Mouse (Mus musculus) gastrocnemius, postnatal 36 days (tissue): Measurements from ENCODE around the gene Fbxo42. TPM values are rescaled to one million over a fixed set of nuclear protein-coding genes. Genes with fewer than 3 reads are reported as not detected.

Source experiments
- DNase-seq, 2 experiments: peaks; one replicate each; pipeline ENCODE4 v3.0.0; 2022
- intact Hi-C: fragments of 180-260 bp; cut with DNase I; formaldehyde crosslinking; loops from one replicate; pipeline ENCODE4 v1.15.1; 2025
- total RNA-seq, 2 experiments: library from RNA; stranded (reverse); gene quantifications; 2 replicates each; pipeline ENCODE4 v1.2.3; 2021

The Fbxo42 gene
- total RNA-seq, 2 experiments from 2014 or later, result 8.8 to 9.8 TPM

- DNase-seq, result no peak
- intact Hi-C loops, result no loop called here
These were observed 97.3 kb downstream of the Fbxo42 start for GRCm38 (mm10) chr4:141244931-141245425.

GRCm38 (mm10) chr4:141246089-141246997, 98.6 kb downstream of the Fbxo42 start:
- intact Hi-C loops, result no loop called here
- peak in 1 of 2 experiments; percentile 18 for DNase-seq

GRCm38 (mm10) chr4:141246998-141247350, 99.3 kb downstream of the Fbxo42 start:
- intact Hi-C loops, result no loop called here
- no peak for DNase-seq

GRCm38 (mm10) chr4:141247776-141248613, 100.3 kb downstream of the Fbxo42 start:
- intact Hi-C loops, result no loop called here
- DNase-seq, result peak in 1 of 2 experiments; percentile 24

DNA sequence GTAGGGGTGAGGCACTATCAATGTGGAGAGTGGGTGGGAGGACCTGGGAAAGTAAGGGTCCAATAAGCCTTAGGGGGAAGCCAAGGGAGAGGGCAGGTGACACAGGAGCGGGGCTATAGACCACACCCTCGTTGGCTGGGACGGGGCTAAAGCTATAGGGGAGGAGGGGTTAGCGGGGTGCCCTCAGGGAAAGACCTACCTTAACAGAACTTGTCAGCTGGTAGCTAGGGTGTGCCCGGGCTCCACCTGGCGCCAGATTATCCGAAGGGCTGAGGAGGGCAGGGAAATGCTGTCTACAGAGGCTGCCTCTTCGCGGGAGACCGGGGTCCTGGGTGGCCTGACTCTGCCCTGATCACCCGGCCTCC, 100.9 kb downstream of the Fbxo42 start:
- DNase-seq, result no peak
- intact Hi-C loops, result no loop called here

DNA sequence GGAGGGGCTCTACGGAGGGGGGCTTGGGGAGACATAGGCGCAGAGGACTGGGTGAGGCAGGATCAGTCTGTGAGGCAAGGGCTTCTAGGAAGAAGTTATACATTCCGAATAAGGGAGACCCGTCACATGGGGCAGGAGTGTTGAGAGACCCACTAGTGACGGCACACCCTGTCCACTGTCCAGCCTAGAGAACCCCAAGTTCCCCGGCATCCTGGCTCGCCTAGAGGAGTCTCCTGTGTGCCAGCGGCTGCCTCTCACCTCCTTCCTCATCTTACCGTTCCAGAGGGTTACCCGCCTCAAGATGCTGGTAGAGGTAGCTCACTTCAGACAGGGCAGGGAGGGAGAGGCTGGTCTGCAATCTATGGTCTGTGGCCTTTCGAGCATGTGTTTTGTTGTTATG, 101.7 kb downstream of the Fbxo42 start:
- DNase-seq, result no peak
- intact Hi-C loops, result no loop called here

DNA sequence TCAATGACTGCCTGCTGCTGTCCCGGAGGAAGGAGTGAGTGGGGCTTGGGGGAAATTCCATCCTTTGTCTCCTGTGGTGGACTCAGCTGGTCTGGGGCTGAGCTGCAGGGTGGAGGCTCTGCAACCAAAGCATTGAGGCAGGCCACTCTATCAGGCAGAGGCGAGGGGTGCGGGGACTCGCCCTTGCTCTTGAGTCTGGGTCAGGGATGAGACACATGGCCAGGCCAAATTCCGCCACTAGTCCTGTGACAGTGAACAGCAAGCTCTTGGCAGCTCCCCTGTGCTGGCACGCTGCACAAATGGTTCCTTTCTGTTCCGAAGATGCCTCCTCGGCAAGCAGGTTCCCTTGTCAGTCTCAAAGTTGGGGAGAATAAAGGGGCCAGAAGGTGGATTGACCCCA, 103.4 kb downstream of the Fbxo42 start:
- intact Hi-C loops, result no loop called here
- DNase-seq, result no peak

DNA sequence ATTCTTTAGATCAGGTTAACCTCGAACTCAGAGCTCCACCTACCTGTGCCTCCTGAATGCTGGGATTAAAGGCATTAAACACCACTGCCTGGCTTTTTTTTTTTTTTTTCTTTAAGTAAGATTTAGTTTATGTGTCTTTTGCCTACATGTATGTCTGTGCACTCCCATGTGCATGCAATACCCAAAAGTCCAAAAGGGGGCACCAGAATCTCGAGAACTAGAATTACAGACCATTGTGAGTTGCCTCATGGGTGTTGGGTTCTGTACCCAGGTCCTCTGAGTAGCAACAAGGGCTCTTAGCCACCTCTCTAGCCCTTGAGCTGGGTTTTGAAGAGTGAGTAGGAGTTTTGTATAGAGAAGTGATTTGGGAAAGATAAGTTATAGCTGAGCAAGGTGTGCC, 104.9 kb downstream of the Fbxo42 start:
- DNase-seq, result no peak
- intact Hi-C loops, result no loop called here

Other genes starting within 250 kb of the Fbxo42 start
- gene Padi2, start 241.6 kb upstream of the Fbxo42 start, total RNA-seq, result 100 to 1,000 TPM; 105 to 170 TPM
- 100 to 1,000 TPM; 568 to 650 TPM for gene Sdhb, start 186.7 kb upstream of the Fbxo42 start, total RNA-seq
- 10 to 100 TPM; 16.6 to 17.5 TPM for gene Atp13a2, start 161.0 kb upstream of the Fbxo42 start, total RNA-seq
- 1 to 10 TPM; 6.2 to 7.4 TPM for gene Mfap2, start 137.5 kb upstream of the Fbxo42 start, total RNA-seq
- gene Crocc, start 87.4 kb upstream of the Fbxo42 start, total RNA-seq, result 1 to 10 TPM; 1.7 to 2.0 TPM
- 10 to 100 TPM; 13.3 to 15.3 TPM for gene Necap2, start 69.6 kb upstream of the Fbxo42 start, total RNA-seq
- not detected for gene Spata21, start 59.6 kb upstream of the Fbxo42 start, total RNA-seq
- 100 to 1,000 TPM; 141 to 150 TPM for gene Szrd1, start 8.1 kb upstream of the Fbxo42 start, total RNA-seq
- not detected for gene Rsg1, start 66.0 kb downstream of the Fbxo42 start, total RNA-seq
- gene Arhgef19, start 91.6 kb downstream of the Fbxo42 start, total RNA-seq, result under 1 TPM; 0.26 to 0.69 TPM
- 1 to 10 TPM; 2.4 to 2.6 TPM for gene Epha2, start 153.3 kb downstream of the Fbxo42 start, total RNA-seq
- under 1 TPM; 0.18 to 0.22 TPM for gene Fam131c, start 220.3 kb downstream of the Fbxo42 start, total RNA-seq